Mouse (Mus musculus) forebrain, postnatal 0 days (tissue): Measurements from ENCODE around the gene Crcp. TPM values are rescaled to one million over a fixed set of nuclear protein-coding genes. Genes with fewer than 3 reads are reported as not detected.

Experiments
- ATAC-seq: fragments of 200-750 bp; cut with Nextera tagmentation; 2 replicates; pipeline ENCODE4 v1.8.0; 2017; ENCODE audit warnings: mild to moderate bottlenecking, moderate library complexity
- DNase-seq: peaks from one replicate; pipeline ENCODE4 v3.0.0-alpha.2; 2015
- H3K27ac ChIP-seq: fragments of 300-500 bp; sonication (generic); 2 replicates; pipeline ENCODE4 v1.5.1; 2014; ENCODE audit warnings: low read depth, mild to moderate bottlenecking, antibody characterized with exemption, low read length, moderate library complexity, mixed read lengths
- H3K27me3 ChIP-seq: fragments of 300-500 bp; sonication (generic); 2 replicates; pipeline ENCODE4 v1.6.1; 2014; ENCODE audit warnings: mild to moderate bottlenecking, low read length, mixed read lengths; ENCODE audit not compliant: insufficient read depth
- H3K36me3 ChIP-seq: fragments of 300-500 bp; sonication (generic); 2 replicates; pipeline ENCODE4 v1.6.1; 2014; ENCODE audit warnings: mild to moderate bottlenecking, moderate library complexity; ENCODE audit not compliant: insufficient read depth
- H3K4me1 ChIP-seq: fragments of 300-500 bp; sonication (generic); 2 replicates; pipeline ENCODE4 v1.6.1; 2014; ENCODE audit warnings: antibody characterized with exemption; ENCODE audit not compliant: insufficient read depth
- H3K4me2 ChIP-seq: fragments of 300-500 bp; sonication (generic); 2 replicates; pipeline ENCODE4 v1.6.1; 2014; ENCODE audit warnings: low read depth, mild to moderate bottlenecking, moderate library complexity
- H3K4me3 ChIP-seq: fragments of 300-500 bp; sonication (generic); 2 replicates; pipeline ENCODE4 v1.5.1; 2014; ENCODE audit warnings: low read depth, low read length, mixed read lengths
- H3K9ac ChIP-seq: fragments of 300-500 bp; sonication (generic); 2 replicates; pipeline ENCODE4 v1.6.1; 2014; ENCODE audit warnings: mild to moderate bottlenecking
- H3K9me3 ChIP-seq: fragments of 300-500 bp; sonication (generic); 2 replicates; pipeline ENCODE4 v1.6.1; 2016; ENCODE audit warnings: low read length
- CTCF ChIP-seq: sonication (generic); IDR thresholded peaks from 2 replicates; pipeline ENCODE4 v1.5.1; 2016; ENCODE audit warnings: antibody characterized with exemption, control low read depth, low read depth
- WGBS: fragments of 180-500 bp; shearing (Covaris S2); extraction: QIAGEN DNeasy Blood & Tissue Kit; methylation state at CpG from one replicate; pipeline ENCODE4 v1.1.7; 2014; 5-methylcytosine and 5-hydroxymethylcytosine counted together
- polyA plus RNA-seq: library from polyadenylated mRNA; unstranded; fragments of >200 nt; fragmentation: Nextera tagmentation; extraction: Ambion mirVana; gene quantifications from 2 replicates; pipeline ENCODE4 v1.2.1, GENCODE M21; 2015
- total RNA-seq: library from RNA; depleted of rRNA; stranded (reverse); fragments of >200 nt; gene quantifications from 2 replicates; pipeline ENCODE4 v1.2.3, GENCODE M21; 2014

Gene Crcp
- total and polyA plus RNA-seq, 2 experiments from 2014 or later: 69.1 to 91.2 TPM

- Histone ChIP-seq H3K4me3 (no peak overlapping the region), H3K4me2 (no peak overlapping the region), H3K27ac (no peak overlapping the region), H3K27me3 (no peaks in the 10 kb centered on the region), H3K36me3 (no peaks in the 10 kb centered on the region), H3K9me3 (no peaks in the 10 kb centered on the region), H3K9ac (no peak overlapping the region), H3K4me1 (no peaks in the 10 kb centered on the region)
- no peak for ATAC-seq
- WGBS: 75% methylated on average over 3 of the region's 3 CpGs
- no peak for TF ChIP-seq CTCF
- no peak for DNase-seq
Measured at GRCm38 (mm10) chr5:130067841-130068264, 38.8 kb downstream of the Crcp start.

- no peak for TF ChIP-seq CTCF
- Histone ChIP-seq H3K9me3 (no peaks in the 10 kb centered on the region), H3K4me3 (no peak within 1 kb of the TSS), H3K9ac (no peak within 1 kb of the TSS), H3K4me1 (no peaks in the 10 kb centered on the region), H3K4me2 (no peak within 1 kb of the TSS), H3K27me3 (no peaks in the 10 kb centered on the region), H3K36me3 (no peaks in the 10 kb centered on the region), H3K27ac (no peak within 1 kb of the TSS)
- WGBS: 93% methylated on average over 6 of the region's 6 CpGs
- ATAC-seq: no peak
- DNase-seq: no peak
Measured at GRCm38 (mm10) chr5:130073026-130073425, 43.9 kb downstream of the Crcp start, which contains the start of gene Tpst1. Tpst1 (plus strand) TSS chr5:130073326.

- no peak overlapping the region for H3K9ac ChIP-seq
- no peaks in the 10 kb centered on the region for H3K9me3 ChIP-seq
- H3K27me3 ChIP-seq: no peaks in the 10 kb centered on the region
- H3K4me2 ChIP-seq: no peak overlapping the region
- no peak overlapping the region for H3K4me3 ChIP-seq
- ATAC-seq: no peak
- WGBS: 69% methylated on average over 6 of the region's 6 CpGs
- no peak for DNase-seq
- no peak for TF ChIP-seq CTCF
- no peak overlapping the region for H3K27ac ChIP-seq
- H3K4me1 ChIP-seq: peaks cover 3% of the 10 kb centered on the region; the same call in 1 of the 2 replicates
- no peaks in the 10 kb centered on the region for H3K36me3 ChIP-seq
Measured at GRCm38 (mm10) chr5:130074491-130074890, 45.4 kb downstream of the Crcp start.

GRCm38 (mm10) chr5:130076396-130076795, 47.3 kb downstream of the Crcp start:
- H3K27me3 ChIP-seq: no peaks in the 10 kb centered on the region
- DNase-seq (no peak), ATAC-seq (no peak)
- H3K4me2 ChIP-seq: no peak overlapping the region
- no peaks in the 10 kb centered on the region for H3K9me3 ChIP-seq
- no peak for TF ChIP-seq CTCF
- H3K9ac ChIP-seq: no peak overlapping the region
- H3K4me3 ChIP-seq: no peak overlapping the region
- H3K36me3 ChIP-seq: no peaks in the 10 kb centered on the region
- peaks cover 3% of the 10 kb centered on the region; the same call in 1 of the 2 replicates for H3K4me1 ChIP-seq
- no peak overlapping the region for H3K27ac ChIP-seq
- WGBS: 57% methylated on average over 6 of the region's 6 CpGs

- WGBS: 85% methylated on average over 9 of the region's 9 CpGs
- H3K4me3 ChIP-seq: no peak overlapping the region
- TF ChIP-seq CTCF: no peak
- H3K9ac ChIP-seq: no peak overlapping the region
- H3K4me1 ChIP-seq: peaks cover 3% of the 10 kb centered on the region; the same call in 1 of the 2 replicates
- H3K9me3 ChIP-seq: no peaks in the 10 kb centered on the region
- H3K4me2 ChIP-seq: no peak overlapping the region
- H3K36me3 ChIP-seq: no peaks in the 10 kb centered on the region
- ATAC-seq (no peak), DNase-seq (no peak)
- H3K27ac ChIP-seq: no peak overlapping the region
- no peaks in the 10 kb centered on the region for H3K27me3 ChIP-seq
Measured at GRCm38 (mm10) chr5:130078096-130078833, 49.2 kb downstream of the Crcp start.

GRCm38 (mm10) chr5:130078834-130079156, 49.7 kb downstream of the Crcp start:
- WGBS: 40% methylated on average over 6 of the region's 6 CpGs
- ATAC-seq: peak; percentile 21

GRCm38 (mm10) chr5:130079202-130080050, 50.3 kb downstream of the Crcp start:
- Histone ChIP-seq H3K9ac (peak overlapping the region; percentile 94), H3K4me1 (peaks cover 3% of the 10 kb centered on the region; the same call in 1 of the 2 replicates), H3K36me3 (no peaks in the 10 kb centered on the region), H3K4me3 (peak overlapping the region; percentile 87), H3K27ac (peak overlapping the region; percentile 79), H3K4me2 (peak overlapping the region; percentile 57), H3K27me3 (no peaks in the 10 kb centered on the region), H3K9me3 (no peaks in the 10 kb centered on the region)
- 3% methylated on average over 70 of the region's 86 CpGs for WGBS
- peak; percentile 96 for DNase-seq
- no peak for TF ChIP-seq CTCF
- ATAC-seq: peak; percentile 99

More at GRCm38 (mm10) chr5:130078834-130079156, 49.7 kb downstream of the Crcp start:
- DNase-seq: no peak
- Histone ChIP-seq H3K4me3 (peak overlapping the region; percentile 87), H3K9ac (peak overlapping the region; percentile 94), H3K27me3 (no peaks in the 10 kb centered on the region), H3K4me2 (peak overlapping the region; percentile 57), H3K36me3 (no peaks in the 10 kb centered on the region), H3K4me1 (peaks cover 3% of the 10 kb centered on the region; the same call in 1 of the 2 replicates), H3K27ac (peak overlapping the region; percentile 64), H3K9me3 (no peaks in the 10 kb centered on the region)
- TF ChIP-seq CTCF: no peak
